Mouse (Mus musculus): ENCODE data around the gene Anapc15-ps.

GRCm38 (mm10) chr10:95634751-95635150 is 38.5 kb downstream of the Anapc15-ps start:
- TF ChIP-seq CTCF (IDR thresholded peaks at IDR 0.05; ENCODE audit: low read depth, low read length) (no peak), POLR2A (IDR thresholded peaks at IDR 0.05; ENCODE audit: borderline replicate concordance, low read depth, low read length) (no peak)
